Mouse (Mus musculus): ENCODE data around the gene Gm45711.

Gm45711 gene

GRCm38 (mm10) chr8:104239418-104239861 lies 70.4 kb downstream of the Gm45711 start:
- no peak for DNase-seq

GRCm38 (mm10) chr8:104234573-104234972 lies 75.3 kb downstream of the Gm45711 start:
- no peak for DNase-seq

- DNase-seq: no peak
These were observed 77.0 kb downstream of the Gm45711 start for GRCm38 (mm10) chr8:104232919-104233318.

GRCm38 (mm10) chr8:104232039-104232438 lies 77.8 kb downstream of the Gm45711 start:
- DNase-seq: no peak

Measured in cerebellum, adult 9-10 months (tissue).